Mouse (Mus musculus): ENCODE results near the gene Uxt. TPM values are rescaled to one million over a fixed set of nuclear protein-coding genes. Genes with fewer than 3 reads are reported as not detected.

Uxt gene
- polyA plus RNA-seq, 1 experiment from 2014 or later: 54.5 TPM

- 71% methylated on average over 1 of the region's 1 CpGs for WGBS
- Histone ChIP-seq H3K27me3 (ENCODE audit: control insufficient read depth, insufficient read depth, low read length) (peaks cover 2% of the 10 kb centered on the region; the same call in 1 of the 2 replicates), H3K9me3 (replicated peaks; ENCODE audit: control insufficient read depth, low read length) (no peaks in the 10 kb centered on the region), H3K4me1 (ENCODE audit: control insufficient read depth, insufficient read depth, low read length) (no peaks in the 10 kb centered on the region), H3K4me2 (ENCODE audit: low read depth, low read length) (no peak overlapping the region), H3K4me3 (ENCODE audit: low read length) (no peak overlapping the region), H3K27ac (ENCODE audit: low read length) (no peak overlapping the region), H3K36me3 (ENCODE audit: control insufficient read depth, insufficient read depth) (0 out of 2 replicates have a peak, but pooled peaks cover 3% of the 10 kb centered on the region), H3K9ac (ENCODE audit: low read length) (no peak overlapping the region)
- no peak for ATAC-seq (replicated peaks; ENCODE audit: extremely low read depth, insufficient read depth, low FRiP score)
Observed at GRCm38 (mm10) chrX:20923506-20923905, 38.3 kb downstream of the Uxt start.

GRCm38 (mm10) chrX:20921366-20921765, 40.5 kb downstream of the Uxt start:
- Histone ChIP-seq H3K36me3 (ENCODE audit: control insufficient read depth, insufficient read depth) (no peaks in the 10 kb centered on the region), H3K4me2 (ENCODE audit: low read depth, low read length) (peak overlapping the region; percentile 74), H3K27me3 (ENCODE audit: control insufficient read depth, insufficient read depth, low read length) (peaks cover 2% of the 10 kb centered on the region; the same call in 1 of the 2 replicates), H3K9ac (ENCODE audit: low read length) (no peak overlapping the region), H3K4me1 (ENCODE audit: control insufficient read depth, insufficient read depth, low read length) (no peaks in the 10 kb centered on the region), H3K27ac (ENCODE audit: low read length) (no peak overlapping the region), H3K4me3 (ENCODE audit: low read length) (no peak overlapping the region; the same call in 1 of the 2 replicates), H3K9me3 (replicated peaks; ENCODE audit: control insufficient read depth, low read length) (no peaks in the 10 kb centered on the region)
- WGBS: 46% methylated on average over 5 of the region's 5 CpGs
- ATAC-seq (replicated peaks; ENCODE audit: extremely low read depth, insufficient read depth, low FRiP score): no peak

- peak within 1 kb of the TSS; percentile 74 for H3K4me2 ChIP-seq (ENCODE audit: low read depth, low read length)
- WGBS: 9% methylated on average over 41 of the region's 44 CpGs
- peak within 1 kb of the TSS; percentile 47 for H3K4me3 ChIP-seq (ENCODE audit: low read length)
- H3K27me3 ChIP-seq (ENCODE audit: control insufficient read depth, insufficient read depth, low read length): peaks cover 2% of the 10 kb centered on the region; the same call in 1 of the 2 replicates
- no peak within 1 kb of the TSS for H3K27ac ChIP-seq (ENCODE audit: low read length)
- no peak within 1 kb of the TSS for H3K9ac ChIP-seq (ENCODE audit: low read length)
- H3K9me3 ChIP-seq (replicated peaks; ENCODE audit: control insufficient read depth, low read length): no peaks in the 10 kb centered on the region
- no peaks in the 10 kb centered on the region for H3K4me1 ChIP-seq (ENCODE audit: control insufficient read depth, insufficient read depth, low read length)
- no peaks in the 10 kb centered on the region for H3K36me3 ChIP-seq (ENCODE audit: control insufficient read depth, insufficient read depth)
- peak; percentile 91 for ATAC-seq (replicated peaks; ENCODE audit: extremely low read depth, insufficient read depth, low FRiP score)
Observed at GRCm38 (mm10) chrX:20920844-20921364, 40.9 kb downstream of the Uxt start, which contains the start of gene Syn1. Gene Syn1, minus strand, starts transcription at chrX:20921004.

- peaks cover 2% of the 10 kb centered on the region; the same call in 1 of the 2 replicates for H3K27me3 ChIP-seq (ENCODE audit: control insufficient read depth, insufficient read depth, low read length)
- H3K9me3 ChIP-seq (replicated peaks; ENCODE audit: control insufficient read depth, low read length): no peaks in the 10 kb centered on the region
- ATAC-seq (replicated peaks; ENCODE audit: extremely low read depth, insufficient read depth, low FRiP score): 0 out of 2 replicates have a peak, but pooled peaks have one; percentile 14
- H3K9ac ChIP-seq (ENCODE audit: low read length): no peak overlapping the region
- H3K4me3 ChIP-seq (ENCODE audit: low read length): peak overlapping the region; percentile 47
- no peak overlapping the region for H3K27ac ChIP-seq (ENCODE audit: low read length)
- H3K4me2 ChIP-seq (ENCODE audit: low read depth, low read length): peak overlapping the region; percentile 74
- WGBS: 13% methylated on average over 49 of the region's 49 CpGs
- H3K36me3 ChIP-seq (ENCODE audit: control insufficient read depth, insufficient read depth): no peaks in the 10 kb centered on the region
- no peaks in the 10 kb centered on the region for H3K4me1 ChIP-seq (ENCODE audit: control insufficient read depth, insufficient read depth, low read length)
Observed at GRCm38 (mm10) chrX:20920249-20920843, 41.5 kb downstream of the Uxt start.

GRCm38 (mm10) chrX:20915075-20915474, 46.7 kb downstream of the Uxt start:
- ATAC-seq (replicated peaks; ENCODE audit: extremely low read depth, insufficient read depth, low FRiP score): no peak
- H3K4me2 ChIP-seq (ENCODE audit: low read depth, low read length): no peak overlapping the region
- H3K36me3 ChIP-seq (ENCODE audit: control insufficient read depth, insufficient read depth): no peaks in the 10 kb centered on the region
- H3K4me3 ChIP-seq (ENCODE audit: low read length): no peak overlapping the region
- no peak overlapping the region for H3K9ac ChIP-seq (ENCODE audit: low read length)
- H3K4me1 ChIP-seq (ENCODE audit: control insufficient read depth, insufficient read depth, low read length): no peaks in the 10 kb centered on the region
- peaks cover 2% of the 10 kb centered on the region; the same call in 1 of the 2 replicates for H3K27me3 ChIP-seq (ENCODE audit: control insufficient read depth, insufficient read depth, low read length)
- no peak overlapping the region for H3K27ac ChIP-seq (ENCODE audit: low read length)
- H3K9me3 ChIP-seq (replicated peaks; ENCODE audit: control insufficient read depth, low read length): 0 out of 2 replicates have a peak, but pooled peaks cover 2% of the 10 kb centered on the region

GRCm38 (mm10) chrX:20913726-20914125, 48.1 kb downstream of the Uxt start:
- Histone ChIP-seq H3K4me2 (ENCODE audit: low read depth, low read length) (no peak overlapping the region), H3K27me3 (ENCODE audit: control insufficient read depth, insufficient read depth, low read length) (no peaks in the 10 kb centered on the region), H3K9me3 (replicated peaks; ENCODE audit: control insufficient read depth, low read length) (0 out of 2 replicates have a peak, but pooled peaks cover 2% of the 10 kb centered on the region), H3K4me3 (ENCODE audit: low read length) (no peak overlapping the region), H3K4me1 (ENCODE audit: control insufficient read depth, insufficient read depth, low read length) (no peaks in the 10 kb centered on the region), H3K27ac (ENCODE audit: low read length) (no peak overlapping the region), H3K36me3 (ENCODE audit: control insufficient read depth, insufficient read depth) (no peaks in the 10 kb centered on the region), H3K9ac (ENCODE audit: low read length) (no peak overlapping the region)
- 67% methylated on average over 6 of the region's 6 CpGs for WGBS
- no peak for ATAC-seq (replicated peaks; ENCODE audit: extremely low read depth, insufficient read depth, low FRiP score)

GRCm38 (mm10) chrX:20910074-20910473, 51.7 kb downstream of the Uxt start:
- no peak overlapping the region for H3K9ac ChIP-seq (ENCODE audit: low read length)
- 0 out of 2 replicates have a peak, but pooled peaks cover 2% of the 10 kb centered on the region for H3K9me3 ChIP-seq (replicated peaks; ENCODE audit: control insufficient read depth, low read length)
- H3K4me2 ChIP-seq (ENCODE audit: low read depth, low read length): no peak overlapping the region
- no peaks in the 10 kb centered on the region for H3K27me3 ChIP-seq (ENCODE audit: control insufficient read depth, insufficient read depth, low read length)
- H3K4me1 ChIP-seq (ENCODE audit: control insufficient read depth, insufficient read depth, low read length): no peaks in the 10 kb centered on the region
- ATAC-seq (replicated peaks; ENCODE audit: extremely low read depth, insufficient read depth, low FRiP score): no peak
- WGBS: 33% methylated on average over 3 of the region's 3 CpGs
- H3K36me3 ChIP-seq (ENCODE audit: control insufficient read depth, insufficient read depth): no peaks in the 10 kb centered on the region
- no peak overlapping the region for H3K4me3 ChIP-seq (ENCODE audit: low read length)
- H3K27ac ChIP-seq (ENCODE audit: low read length): no peak overlapping the region

Other genes with a start within 250 kb of the Uxt start
- gene Araf, start 164.2 kb downstream of the Uxt start, polyA plus RNA-seq (2015; fragmentation: Nextera tagmentation; extraction: Ambion mirVana): 98.9 and 113 TPM in 2 replicates
- 21.7 and 22.0 TPM in 2 replicates for gene Timp1, start 91.9 kb downstream of the Uxt start, polyA plus RNA-seq (2015; fragmentation: Nextera tagmentation; extraction: Ambion mirVana)
- 0.15 and 0.21 TPM in 2 replicates for gene Syn1, start 41.0 kb downstream of the Uxt start, polyA plus RNA-seq (2015; fragmentation: Nextera tagmentation; extraction: Ambion mirVana)
- 4.5 and 5.8 TPM in 2 replicates for gene Cfp, start 30.5 kb downstream of the Uxt start, polyA plus RNA-seq (2015; fragmentation: Nextera tagmentation; extraction: Ambion mirVana)
- 9.3 and 11.0 TPM in 2 replicates for gene Elk1, start 11.4 kb downstream of the Uxt start, polyA plus RNA-seq (2015; fragmentation: Nextera tagmentation; extraction: Ambion mirVana)
- 3.3 and 4.4 TPM in 2 replicates for gene Zfp182, start 100.3 kb upstream of the Uxt start, polyA plus RNA-seq (2015; fragmentation: Nextera tagmentation; extraction: Ambion mirVana)
- not detected in 2 replicates for gene Spaca5, start 106.4 kb upstream of the Uxt start, polyA plus RNA-seq (2015; fragmentation: Nextera tagmentation; extraction: Ambion mirVana)
- gene Zfp300, start 127.5 kb upstream of the Uxt start, polyA plus RNA-seq (2015; fragmentation: Nextera tagmentation; extraction: Ambion mirVana): 0.60 and 0.77 TPM in 2 replicates
- not detected in 2 replicates for gene Ssxa1, start 153.8 kb upstream of the Uxt start, polyA plus RNA-seq (2015; fragmentation: Nextera tagmentation; extraction: Ambion mirVana)
- not detected in 2 replicates for gene Gm21876, start 213.6 kb upstream of the Uxt start, polyA plus RNA-seq (2015; fragmentation: Nextera tagmentation; extraction: Ambion mirVana)